Mouse (Mus musculus): Measurements from ENCODE around the gene Tfr2.
"Not testable (repeated sequence)": the region's sequence is repeated elsewhere in the genome, so short reads cannot be mapped to it uniquely, and the experiment has no call there.

Tfr2 gene

GRCm38 (mm10) chr5:137613550-137613949 lies 43.9 kb downstream of the Tfr2 start, which contains the start of gene Pcolce:
Gene Pcolce (minus strand): TSS chr5:137613784.
- DNase-seq (ENCODE audit: extremely low read depth, insufficient read length, low spot score), result peak; percentile 88

GRCm38 (mm10) chr5:137614921-137615320 lies 45.3 kb downstream of the Tfr2 start:
- DNase-seq (ENCODE audit: extremely low read depth, insufficient read length, low spot score), result not testable (repeated sequence)

GRCm38 (mm10) chr5:137615347-137615746 lies 45.7 kb downstream of the Tfr2 start:
- DNase-seq (ENCODE audit: extremely low read depth, insufficient read length, low spot score), result no peak

DNA sequence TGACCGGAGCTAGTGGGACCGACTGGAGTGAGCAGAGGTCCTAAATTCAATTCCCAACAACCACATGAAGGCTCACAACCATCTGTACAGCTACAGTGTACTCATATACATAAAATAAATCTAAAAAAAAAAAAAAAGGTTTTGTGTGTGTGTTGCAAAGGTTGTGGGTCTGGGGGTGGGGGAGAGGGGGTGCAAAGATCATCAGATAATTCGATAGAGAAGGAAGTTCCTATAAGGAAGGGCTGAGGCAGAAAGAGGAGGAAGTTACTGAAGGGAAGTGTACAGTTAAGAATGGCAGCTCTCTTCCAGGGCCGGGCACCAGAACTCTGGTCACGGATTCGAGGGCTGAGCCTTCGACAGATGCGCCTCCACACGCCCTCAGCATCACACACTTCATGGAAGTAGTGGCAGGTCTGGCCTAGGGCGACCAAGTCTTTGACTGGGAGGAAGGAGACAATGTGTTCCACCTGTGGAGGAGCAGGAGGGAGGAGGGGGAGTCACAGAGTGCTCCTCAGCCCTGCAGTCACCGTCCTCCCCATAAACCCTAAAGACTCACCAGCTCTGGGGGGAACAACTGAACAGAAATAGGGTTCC lies 54.4 kb downstream of the Tfr2 start:
- DNase-seq (ENCODE audit: extremely low read depth, insufficient read length, low spot score), result no peak

DNA sequence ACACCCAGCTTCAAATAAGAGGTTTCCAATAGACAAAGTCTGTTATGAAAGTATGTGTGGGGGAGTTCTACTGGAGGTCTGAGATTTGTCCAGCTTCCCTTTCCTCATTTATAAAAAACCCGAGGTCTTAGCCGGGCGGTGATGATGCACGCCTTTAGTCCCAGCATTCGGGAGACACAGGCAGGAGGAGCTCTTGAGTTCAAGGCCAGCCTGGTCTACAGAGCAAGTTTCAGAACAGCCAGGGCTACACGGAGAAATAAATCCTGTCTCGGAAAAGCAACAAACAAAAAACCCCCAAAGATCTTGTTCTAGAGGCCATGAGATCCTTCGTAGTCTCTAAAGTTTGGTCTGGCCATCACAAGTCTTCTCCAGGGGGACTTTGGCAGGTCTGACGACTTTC lies 58.4 kb downstream of the Tfr2 start:
- no peak for DNase-seq (ENCODE audit: extremely low read depth, insufficient read length, low spot score)

DNA sequence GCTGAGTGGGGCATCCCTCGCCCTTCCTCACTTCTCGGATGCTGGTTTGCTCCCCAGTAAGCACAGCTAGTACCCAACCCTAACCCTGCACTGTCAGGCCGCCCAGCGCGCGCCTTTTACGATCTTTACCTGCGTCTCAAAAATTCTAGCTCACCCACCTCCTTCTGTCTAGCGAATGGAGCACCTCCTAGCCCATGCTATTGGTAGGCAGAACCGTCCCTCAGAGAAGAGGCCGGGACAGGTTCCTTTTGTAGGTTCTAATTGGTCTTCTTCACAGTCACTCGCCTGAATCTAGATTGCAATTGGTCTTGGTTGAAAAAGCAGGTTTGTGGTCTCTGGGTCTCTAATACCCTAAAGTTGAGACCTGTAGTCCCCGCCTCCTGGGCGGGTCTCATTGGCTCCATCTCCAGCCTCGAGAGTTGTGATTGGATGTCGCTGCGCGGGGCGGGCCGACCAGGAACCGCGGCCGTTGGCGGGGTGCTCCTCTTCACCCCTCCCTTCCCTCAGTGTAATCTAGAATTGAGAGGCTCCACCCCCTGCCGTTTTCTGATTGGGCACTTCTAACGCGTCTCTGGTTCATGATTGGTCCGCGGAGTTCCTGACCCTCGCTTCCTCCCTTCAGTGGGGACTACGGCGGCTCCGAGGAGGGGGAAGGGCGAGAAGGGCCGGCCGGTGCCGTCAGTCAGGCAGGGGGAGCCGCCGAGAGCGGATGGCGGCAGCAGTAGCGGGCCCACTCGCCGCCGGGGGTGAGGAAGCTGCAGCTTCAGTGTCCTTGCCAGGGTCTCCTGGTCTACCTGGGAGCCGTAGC lies 59.1 kb downstream of the Tfr2 start, which contains the start of the genes Fbxo24, Lrch4 and Gm20605:
Fbxo24 (minus strand) TSS at position 505 of the 808 bp plus-strand sequence.
Lrch4 (plus strand) TSS at position 624 of the 808 bp plus-strand sequence.
Gm20605 (plus strand) TSS at position 678 of the 808 bp plus-strand sequence.
- DNase-seq (ENCODE audit: extremely low read depth, insufficient read length, low spot score), result peak; percentile 98

DNA sequence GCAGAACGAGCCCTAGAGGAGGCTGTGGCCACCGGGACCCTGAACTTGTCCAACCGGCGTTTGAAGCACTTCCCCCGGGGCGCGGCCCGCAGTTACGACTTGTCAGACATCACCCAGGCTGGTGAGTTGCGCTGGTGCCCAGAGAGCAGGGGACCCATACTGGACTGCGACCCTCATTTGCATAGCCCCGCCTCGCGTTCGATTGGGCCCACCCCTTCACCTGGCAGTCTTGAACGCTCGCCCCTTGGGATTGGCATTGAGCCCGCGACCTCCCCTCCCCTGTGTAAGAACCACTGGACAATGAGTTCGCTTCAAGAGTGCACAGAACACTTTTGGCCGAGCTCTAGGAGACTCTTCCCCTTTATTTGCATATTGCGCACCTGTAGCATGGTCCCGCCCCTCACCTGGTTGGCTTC lies 59.7 kb downstream of the Tfr2 start:
- no peak for DNase-seq (ENCODE audit: extremely low read depth, insufficient read length, low spot score)

GRCm38 (mm10) chr5:137629906-137630545 lies 60.4 kb downstream of the Tfr2 start:
- DNase-seq (ENCODE audit: extremely low read depth, insufficient read length, low spot score), result no peak

DNA sequence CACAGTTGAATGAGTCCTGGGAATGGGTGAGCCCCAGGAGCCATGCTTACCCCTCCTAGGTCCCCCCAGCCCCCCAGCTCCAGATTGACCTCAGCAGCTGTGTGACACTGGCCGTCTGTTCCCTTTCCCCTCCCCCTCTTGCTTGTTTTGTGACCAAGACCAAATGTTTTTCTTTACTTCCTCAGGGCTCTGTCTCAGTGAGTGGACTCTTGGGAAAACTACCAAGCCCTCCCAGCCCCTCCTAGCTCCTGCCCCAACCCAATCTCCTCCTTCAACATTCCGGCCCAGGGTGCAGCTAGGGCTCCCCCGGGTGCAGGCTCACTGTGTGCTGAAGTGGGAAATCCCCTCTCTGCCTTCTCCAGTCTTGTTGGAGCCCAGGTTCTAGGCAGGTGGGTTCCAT lies 61.0 kb downstream of the Tfr2 start:
- no peak for DNase-seq (ENCODE audit: extremely low read depth, insufficient read length, low spot score)

GRCm38 (mm10) chr5:137631171-137631570 lies 61.5 kb downstream of the Tfr2 start:
- no peak for DNase-seq (ENCODE audit: extremely low read depth, insufficient read length, low spot score)

DNA sequence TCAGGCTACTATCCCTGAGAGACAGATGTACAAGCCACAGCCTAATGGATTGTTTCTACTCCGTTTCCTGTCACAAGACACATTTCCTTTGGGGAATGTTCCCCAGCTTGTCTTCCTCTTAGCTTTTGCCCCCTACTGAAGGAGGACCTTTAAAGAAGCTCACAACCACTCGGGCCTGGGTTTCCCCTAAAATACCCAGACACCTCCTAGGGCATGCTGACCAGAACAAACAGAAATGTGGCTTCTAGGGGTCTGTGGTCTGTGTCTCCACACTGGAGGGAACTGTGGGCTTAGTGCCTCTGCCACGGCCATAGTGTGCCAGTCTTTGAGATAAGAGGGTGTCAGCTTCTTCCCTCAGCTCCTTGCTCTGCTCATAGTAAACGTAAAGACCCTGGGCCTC lies 62.0 kb downstream of the Tfr2 start:
- no peak for DNase-seq (ENCODE audit: extremely low read depth, insufficient read length, low spot score)

DNA sequence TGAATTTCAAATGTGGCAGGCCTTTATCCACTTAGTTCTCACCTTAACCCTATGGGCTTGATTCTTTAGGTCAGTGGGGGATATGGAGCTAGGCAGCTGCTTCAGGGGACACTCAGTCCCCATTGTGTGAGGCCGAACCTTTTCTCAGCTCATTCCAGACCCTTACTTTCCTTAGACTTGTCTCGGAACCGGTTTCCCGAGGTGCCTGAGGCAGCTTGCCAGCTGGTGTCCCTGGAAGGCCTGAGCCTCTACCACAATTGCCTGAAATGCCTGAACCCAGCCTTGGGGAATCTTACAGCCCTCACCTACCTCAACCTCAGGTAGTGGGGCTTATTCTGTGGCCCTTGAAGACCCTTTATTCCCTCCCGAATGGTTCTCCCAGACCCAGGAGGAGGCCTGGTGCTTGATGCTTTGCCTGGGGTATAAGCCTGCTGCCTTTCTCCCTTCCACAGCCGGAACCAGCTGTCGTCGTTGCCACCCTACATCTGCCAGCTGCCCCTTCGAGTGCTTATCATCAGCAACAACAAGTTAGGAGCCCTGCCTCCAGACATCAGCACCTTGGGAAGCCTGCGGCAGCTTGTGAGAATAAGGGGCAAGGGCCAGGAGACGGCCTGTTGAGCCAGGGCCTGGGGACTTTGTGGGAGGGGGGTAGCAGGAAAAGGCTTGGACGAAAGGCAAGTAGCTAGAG lies 63.9 kb downstream of the Tfr2 start:
- no peak for DNase-seq (ENCODE audit: extremely low read depth, insufficient read length, low spot score)
